Mouse (Mus musculus): ENCODE measurements around the gene Rtl1. TPM values are rescaled to one million over a fixed set of nuclear protein-coding genes. Genes with fewer than 3 reads are reported as not detected.

Rtl1 gene
- not detected in 2 replicates for polyA plus RNA-seq (2012; rRNA removed; ENCODE audit: low replicate concordance)

GRCm38 (mm10) chr12:109600230-109600629 lies at the start of gene Rtl1:
TSS of gene Rtl1 (minus strand) at chr12:109600330.

Other genes with a start within 250 kb of the Rtl1 start
- gene Dlk1, start 147.5 kb downstream of the Rtl1 start, polyA plus RNA-seq (2012; rRNA removed; ENCODE audit: low replicate concordance), result 0.96 and 1.2 TPM in 2 replicates